Mouse (Mus musculus) thymus, postnatal 25 days (tissue): ENCODE measurements around the gene Arhgap4.
A peak's percentile ranks its signal among the peaks of the same experiment; 100 is the strongest.

Experiments used
- DNase-seq: peaks from one replicate; pipeline ENCODE4 v3.0.0; 2022

Arhgap4 gene

DNA sequence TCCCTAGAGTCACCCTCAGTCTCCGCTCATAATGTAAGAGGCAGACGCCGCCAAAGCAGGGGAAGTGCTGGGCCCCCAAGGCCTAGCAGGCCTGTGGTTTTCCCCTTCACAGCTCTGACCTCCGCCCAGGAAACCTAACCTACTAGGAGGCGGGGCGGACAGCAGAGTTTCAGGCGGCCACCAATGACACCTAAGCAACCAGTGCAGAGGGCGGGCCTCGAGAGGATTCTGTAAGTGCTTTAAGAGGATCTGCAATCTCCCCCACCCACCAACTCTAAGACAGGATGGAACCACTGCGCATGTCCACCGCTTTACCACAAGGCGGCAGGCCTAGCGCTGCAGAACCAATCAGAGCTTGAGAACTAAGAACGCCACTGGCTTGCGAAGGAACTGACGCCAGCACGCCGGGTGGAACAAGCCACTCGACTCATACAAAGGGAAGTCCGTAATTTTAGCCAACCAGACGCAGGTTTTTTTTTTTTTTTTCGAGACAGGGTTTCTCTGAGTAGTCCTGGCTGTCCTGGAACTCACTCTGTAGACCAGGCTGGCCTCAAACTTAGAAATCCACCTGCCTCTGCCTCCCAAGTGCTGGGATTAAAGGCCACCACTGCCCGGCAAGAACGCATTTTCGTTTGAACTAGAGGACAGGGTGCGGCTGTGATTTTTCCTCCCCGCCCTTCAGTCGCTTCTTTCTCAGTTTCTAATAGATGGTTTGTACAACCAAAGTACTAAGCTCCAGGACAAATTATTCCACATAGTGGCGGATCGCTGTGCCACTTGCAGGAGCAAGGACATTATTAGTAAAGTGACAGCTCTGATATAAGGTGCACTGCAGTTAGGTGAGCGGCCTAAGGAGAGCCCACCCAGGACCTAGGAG is 6.6 kb downstream of the Arhgap4 start:
- DNase-seq: peak; percentile 88

DNA sequence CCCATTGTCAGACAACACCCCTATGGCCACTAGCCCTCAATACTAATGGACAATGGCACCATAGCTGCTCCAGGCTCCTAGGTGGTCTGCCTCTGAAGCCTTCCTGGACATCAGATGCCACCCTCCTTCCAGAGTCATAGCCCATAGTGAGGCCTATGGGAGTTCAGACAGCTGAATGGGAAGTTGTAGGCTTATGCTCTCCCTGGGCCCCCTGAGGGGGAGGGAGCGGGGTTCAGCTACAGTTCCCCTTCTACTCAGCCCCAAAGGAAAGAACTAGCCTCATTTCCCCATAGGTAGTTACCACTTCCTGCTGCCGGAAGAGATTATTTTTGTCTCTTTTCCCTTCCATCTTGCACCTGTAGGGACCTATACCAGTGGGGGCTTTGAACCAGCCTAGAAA is 10.1 kb downstream of the Arhgap4 start:
- peak; percentile 78 for DNase-seq

DNA sequence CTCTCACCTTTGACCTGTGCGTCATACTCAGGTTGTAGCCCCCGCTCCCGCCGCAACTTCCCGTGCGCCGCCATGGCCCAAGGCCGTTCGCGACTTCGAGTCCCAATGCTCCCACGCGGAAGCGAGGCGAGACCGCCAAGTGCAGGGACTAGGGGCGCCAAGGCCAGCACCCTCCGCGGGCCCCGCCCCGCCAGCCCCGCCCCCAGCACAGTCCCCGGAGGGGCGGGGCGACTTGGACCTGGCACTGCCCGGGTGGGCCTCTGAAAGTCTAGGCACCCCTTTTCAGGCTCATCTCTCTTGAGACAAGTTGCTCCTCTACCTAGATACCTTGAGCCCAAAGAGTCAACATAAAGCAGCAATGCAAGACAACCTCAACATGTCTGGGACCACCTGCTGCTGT is 10.5 kb downstream of the Arhgap4 start:
- DNase-seq: peak; percentile 84

DNA sequence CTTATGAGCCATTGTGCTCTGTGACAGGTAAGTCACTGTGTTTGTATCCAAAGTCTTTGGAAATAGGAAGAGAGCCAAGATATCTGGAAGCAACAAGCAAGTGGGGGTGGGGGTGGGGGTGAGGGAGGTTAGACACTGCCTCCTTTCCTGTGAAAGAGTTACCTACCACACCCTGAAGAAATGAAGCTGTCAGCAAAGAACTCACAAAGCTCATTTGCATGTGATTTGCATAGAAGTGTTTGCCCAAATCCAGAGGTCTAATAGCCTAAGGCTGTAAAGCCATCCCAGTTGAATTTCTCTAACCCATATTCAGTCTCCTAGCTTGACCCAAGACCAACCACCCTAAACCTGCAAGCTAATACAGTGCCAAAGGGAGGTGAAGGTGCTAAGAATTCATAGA is 11.2 kb downstream of the Arhgap4 start:
- no peak for DNase-seq

DNA sequence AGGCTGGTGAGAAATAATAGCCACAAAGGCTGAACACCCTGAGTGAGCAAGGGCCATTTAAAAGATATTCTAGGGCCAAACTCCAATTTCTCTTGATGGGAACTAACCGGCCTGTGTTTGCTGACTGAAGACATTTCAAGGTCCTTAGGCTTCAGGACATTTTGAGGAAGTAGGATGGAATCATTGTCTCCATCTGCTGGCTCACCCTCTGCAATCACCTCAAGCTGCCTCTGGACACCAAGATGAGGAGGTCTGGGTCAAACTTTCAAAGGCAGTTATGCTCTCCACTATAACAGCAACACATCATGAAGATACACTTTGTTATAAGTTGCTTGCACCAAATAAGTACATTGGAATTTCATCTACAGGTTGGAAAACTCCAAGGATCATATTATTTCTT is 11.6 kb downstream of the Arhgap4 start:
- no peak for DNase-seq

DNA sequence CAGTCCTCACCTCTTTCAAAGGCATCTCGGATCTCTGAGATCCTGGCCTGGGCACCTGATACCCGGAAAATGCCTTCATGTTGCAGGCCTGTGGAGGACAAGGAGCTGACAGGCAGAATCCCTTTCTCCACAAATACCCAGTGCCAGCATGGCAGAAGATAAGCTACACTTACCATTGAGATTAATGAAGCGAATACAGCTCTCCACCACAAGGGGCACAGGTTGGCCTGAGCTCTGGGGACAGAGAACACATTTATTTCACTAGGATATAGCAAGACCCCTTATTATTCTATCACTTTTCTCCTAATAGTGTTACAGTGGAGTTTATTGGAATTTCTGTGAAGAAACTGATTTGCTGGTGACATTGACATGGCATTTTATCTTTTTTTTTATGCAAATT is 23.7 kb downstream of the Arhgap4 start:
- DNase-seq: no peak

DNA sequence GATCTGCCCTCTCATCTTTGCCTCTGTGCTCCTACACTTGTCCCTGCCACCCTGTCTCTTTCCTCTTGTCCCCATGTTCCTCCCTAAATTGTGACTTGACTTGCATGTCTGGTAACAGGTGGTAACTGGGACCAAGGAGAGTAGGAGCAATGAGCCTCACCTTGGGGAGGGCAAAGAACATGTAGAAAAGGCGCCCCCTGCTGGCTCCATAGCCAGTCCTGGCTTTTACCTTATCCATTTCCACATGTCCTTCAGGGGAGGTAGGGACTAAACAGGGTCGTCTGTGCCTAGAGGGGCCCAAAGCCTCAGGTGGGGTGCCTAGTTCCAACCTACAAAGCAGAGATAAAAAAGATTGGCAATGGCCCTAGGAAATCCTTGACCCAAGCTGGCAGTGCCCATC is 26.0 kb downstream of the Arhgap4 start, which contains the start of gene L1cam:
Gene L1cam, minus strand, starts transcription at position 387 of the 400 bp plus-strand sequence.
- DNase-seq: peak; percentile 57

DNA sequence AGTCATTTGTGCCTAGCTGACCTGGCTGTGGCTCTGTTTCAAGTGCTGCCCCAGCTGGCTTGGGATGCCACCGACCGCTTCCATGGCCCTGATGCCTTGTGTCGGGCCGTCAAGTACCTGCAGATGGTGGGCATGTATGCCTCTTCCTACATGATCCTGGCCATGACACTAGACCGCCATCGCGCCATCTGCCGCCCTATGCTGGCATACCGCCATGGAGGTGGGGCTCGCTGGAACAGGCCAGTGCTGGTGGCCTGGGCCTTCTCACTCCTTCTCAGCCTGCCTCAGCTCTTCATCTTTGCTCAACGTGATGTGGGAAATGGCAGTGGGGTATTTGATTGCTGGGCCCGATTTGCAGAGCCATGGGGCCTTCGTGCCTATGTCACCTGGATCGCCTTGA is 28.8 kb downstream of the Arhgap4 start:
- no peak for DNase-seq

DNA sequence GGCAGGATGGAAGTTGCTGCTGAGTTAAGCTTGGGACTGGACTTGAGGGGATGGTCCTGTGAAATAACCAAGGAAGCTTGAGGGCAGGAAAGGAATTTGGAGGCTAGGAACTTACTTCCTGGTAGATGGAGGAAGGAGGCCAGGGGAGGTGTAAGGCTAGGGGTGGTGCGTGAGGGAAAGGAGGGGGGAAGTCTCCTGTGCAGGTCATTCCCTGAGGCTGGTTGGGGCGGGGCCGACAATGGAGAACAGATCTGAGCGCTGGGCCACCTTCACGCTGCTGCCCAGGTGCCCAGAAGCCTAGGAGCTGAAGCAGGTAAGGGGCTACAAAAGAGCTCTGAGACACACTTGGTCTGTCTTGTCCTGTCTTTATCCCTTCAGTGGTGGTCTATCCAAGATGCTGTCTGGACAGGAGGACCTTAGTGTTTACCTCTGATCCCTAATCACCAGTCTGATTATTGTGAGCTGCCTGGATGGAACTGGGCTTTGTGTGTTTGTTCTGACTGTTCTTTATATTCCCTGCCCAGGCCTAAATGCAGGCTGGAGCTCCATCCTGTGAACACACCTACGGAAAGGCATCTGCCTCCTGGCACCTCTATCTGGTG is 30.0 kb downstream of the Arhgap4 start, which contains the start of gene Avpr2:
Gene Avpr2, plus strand, starts transcription at position 552 of the 602 bp plus-strand sequence.
- no peak for DNase-seq

DNA sequence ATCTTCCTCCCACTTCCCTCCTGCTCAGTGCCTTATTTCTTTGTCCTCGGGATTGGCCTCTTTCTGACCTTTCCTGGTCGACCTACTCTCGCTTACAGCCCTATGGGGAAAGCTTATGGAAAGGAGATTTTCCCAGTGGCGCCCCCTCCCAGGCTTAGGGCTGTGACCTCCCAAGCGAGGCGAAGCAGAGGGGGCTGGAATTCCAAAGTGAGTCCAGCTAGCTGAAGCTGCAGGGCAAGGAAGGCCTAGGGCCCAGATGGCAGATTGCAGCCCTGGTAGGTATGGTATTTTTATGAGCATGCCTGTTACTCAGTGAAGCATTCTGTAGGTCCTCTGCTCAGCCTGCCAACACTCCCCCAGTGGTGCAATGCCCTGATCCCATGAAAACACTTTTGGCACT is 40.2 kb downstream of the Arhgap4 start:
- DNase-seq: no peak

DNA sequence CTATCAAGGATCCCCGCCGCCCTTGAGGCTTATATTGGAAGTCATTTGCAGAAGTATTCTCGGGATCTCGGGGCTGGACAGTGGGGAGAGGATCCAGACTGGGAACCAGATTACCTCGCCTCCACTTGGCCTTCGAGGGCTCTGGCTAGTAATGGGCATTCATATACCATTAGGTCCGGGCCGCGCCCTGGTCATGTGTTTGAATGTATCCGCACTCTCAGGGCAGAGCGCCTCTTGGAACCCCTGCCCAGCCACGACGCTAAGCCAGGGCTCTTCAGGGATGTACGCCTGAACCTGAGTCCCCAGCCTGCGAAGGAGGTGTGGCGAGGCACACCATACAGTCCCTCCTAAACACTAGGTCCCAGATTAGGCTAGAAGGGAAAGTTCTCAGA is 40.6 kb downstream of the Arhgap4 start:
- DNase-seq: no peak

DNA sequence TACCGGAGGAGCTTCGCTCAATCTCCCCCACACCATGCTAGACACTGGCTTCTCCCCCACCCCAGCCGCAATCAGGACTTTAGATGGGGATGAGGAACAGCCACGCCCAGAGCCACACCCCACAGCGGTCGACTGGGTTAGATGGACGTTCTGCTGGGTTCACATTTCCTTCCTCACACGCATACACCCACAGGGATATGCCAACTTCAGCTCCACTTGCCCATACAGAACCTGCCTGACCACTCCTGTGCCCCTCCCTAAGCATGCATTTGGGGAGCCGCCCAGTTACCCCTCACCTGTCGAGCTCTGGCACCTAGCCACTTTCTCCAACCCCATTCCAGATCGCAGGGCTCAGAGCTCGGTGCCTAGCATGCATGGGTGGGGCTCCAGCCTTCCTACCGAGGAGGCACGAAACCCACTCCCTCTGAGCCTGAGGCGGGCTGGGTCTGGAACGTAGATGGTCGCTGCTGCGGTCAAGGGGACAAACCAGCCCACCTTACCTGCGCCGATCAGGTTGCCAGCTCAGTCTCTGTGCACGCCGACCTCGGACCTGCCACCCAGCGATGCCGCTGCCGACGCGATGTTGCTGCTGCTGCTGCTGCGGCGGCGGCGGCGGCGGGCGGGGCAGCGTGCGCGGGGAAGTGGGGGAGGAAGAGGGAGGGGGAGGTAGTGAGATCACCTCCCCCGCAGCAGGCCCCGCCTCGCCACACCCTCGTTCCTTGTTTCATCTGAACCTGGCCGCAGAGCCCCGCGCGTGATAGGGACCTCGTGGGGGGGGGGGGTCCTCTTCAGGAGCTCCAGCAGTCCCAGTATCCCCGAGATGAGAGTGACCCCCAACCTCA is 41.3 kb downstream of the Arhgap4 start:
- DNase-seq: peak; percentile 57

DNA sequence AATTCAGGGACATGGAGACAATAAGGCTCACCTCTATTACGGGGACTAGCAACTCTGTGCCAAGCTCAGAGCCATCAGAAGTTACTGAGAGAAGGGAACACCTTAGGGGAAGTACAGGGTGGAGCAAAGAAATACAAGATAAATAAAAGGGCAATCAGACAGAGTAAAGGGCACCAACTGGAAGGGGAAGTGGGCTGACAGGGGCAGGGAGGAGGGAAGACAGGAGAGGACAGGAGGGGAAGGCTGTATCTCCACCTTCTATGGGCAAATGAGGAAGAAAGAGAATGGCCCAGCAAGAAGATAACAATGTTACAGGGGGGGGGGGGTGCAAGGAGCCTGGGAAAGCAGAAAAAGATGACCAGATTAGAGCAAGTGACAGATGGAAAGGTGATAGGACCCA is 44.7 kb downstream of the Arhgap4 start:
- DNase-seq: no peak

DNA sequence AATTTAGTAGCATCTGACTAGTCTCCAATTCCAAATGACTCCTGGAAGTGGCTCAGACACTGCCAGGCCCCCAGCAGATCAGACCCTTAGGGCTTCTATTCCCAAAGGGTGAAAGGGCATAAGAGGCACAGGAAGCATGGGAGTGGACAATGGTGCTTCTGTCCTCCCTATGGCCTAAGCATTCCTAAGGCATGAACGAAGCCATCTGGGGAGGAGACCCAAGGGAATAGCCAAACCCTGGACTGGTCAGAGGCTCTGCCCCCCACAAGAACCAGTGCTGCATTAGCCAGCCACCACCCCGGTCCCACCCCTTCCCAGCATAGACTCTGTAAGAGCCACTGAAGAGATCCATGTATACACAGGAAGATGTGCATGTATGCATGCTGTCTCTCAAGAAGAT is 45.8 kb downstream of the Arhgap4 start:
- DNase-seq: no peak

DNA sequence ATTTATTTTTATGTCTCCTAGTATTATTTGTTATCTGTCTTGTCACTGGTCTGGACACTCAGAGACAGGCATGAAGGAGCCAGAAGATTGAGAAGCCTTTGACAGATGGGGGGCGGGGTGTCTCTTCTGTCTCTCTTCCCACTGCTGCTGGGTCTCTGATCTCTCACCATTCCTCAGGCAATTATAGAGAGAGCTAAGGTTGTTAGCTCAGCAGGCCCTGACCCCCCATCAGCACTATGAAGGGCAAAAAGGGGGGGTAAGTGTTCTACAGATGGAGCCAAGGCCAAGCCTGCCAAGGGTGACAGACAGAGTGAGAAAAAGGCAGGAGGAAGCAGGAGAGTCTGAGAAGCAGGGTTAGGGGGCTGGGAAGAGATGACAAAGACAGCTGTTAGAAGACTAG is 49.7 kb downstream of the Arhgap4 start:
- no peak for DNase-seq

DNA sequence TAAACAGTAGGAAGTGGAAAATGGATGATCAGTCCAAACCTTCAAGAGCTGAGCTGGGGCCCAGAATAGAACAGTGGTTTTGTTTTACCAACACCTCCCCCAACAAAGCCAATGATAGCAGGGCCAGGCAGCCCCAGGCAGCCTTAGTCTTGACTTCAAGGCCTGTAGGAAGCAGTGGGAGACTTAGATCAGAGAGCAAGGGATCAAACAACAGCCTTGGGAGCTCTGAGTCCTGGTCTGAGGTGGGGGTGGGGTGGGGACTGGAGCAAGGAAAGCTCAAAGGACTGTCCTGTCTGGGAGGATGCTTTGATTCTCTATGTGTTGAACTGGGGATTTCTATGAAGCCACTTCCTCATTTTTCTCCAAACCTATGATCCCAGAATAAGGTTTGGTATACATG is 50.2 kb downstream of the Arhgap4 start:
- no peak for DNase-seq

DNA sequence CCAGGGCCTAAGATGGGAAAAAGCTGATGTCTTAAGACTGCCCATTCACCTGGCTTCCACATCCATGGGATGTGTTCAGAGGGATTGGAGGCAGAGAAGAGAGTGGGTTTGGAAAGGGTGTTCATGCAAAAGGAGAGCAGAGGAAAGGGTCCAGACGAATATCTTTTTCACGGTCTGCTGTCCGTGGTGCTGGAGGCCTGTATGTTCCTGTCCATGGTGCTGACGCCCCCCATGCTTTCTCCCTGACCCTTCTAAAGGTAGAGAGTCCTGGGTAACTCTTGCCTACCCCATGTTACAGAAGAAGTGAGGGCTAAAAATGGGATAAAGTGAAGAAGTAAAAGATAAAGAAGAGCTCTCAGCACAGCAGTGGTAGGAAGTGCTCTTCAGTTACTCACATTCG is 52.3 kb downstream of the Arhgap4 start:
- peak; percentile 46 for DNase-seq

DNA sequence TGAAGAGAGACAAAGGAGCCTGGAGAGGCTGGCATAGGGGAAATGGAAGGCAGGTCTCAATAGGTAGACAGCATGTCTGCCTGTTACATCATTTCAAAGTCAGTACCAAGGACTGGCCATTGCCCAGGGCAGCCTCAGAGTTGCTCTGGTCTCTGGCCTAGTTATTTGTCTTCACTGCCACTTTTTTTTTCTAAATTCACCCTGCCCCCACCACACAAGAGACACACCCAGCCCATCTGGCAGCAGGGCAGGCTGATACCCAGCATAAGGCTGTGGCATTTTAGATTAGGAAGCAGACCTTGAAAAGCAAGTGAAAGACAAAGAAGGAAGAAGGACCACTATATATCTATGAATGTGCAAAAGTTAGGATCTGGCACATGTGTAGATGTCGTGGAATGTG is 53.8 kb downstream of the Arhgap4 start:
- no peak for DNase-seq

DNA sequence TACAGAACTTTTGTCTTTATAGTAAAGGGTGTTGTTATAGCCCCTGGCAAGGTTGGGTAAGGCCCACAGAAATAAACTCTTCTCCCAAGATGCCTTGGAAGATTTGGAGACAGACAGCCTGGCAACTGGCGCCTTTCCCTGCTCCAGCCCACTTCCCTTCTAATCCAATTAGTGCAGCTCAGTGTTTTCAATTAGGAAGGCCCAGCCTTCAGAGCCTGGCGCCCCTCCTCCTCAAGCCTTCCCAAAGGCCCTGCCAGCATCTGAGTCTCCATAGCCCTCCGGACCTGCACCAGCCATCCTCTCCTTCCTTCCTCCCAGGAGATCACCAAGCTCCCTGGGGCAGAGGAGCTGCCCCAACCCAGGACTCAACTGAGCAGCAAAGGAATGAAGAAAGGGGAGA is 54.4 kb downstream of the Arhgap4 start:
- no peak for DNase-seq

DNA sequence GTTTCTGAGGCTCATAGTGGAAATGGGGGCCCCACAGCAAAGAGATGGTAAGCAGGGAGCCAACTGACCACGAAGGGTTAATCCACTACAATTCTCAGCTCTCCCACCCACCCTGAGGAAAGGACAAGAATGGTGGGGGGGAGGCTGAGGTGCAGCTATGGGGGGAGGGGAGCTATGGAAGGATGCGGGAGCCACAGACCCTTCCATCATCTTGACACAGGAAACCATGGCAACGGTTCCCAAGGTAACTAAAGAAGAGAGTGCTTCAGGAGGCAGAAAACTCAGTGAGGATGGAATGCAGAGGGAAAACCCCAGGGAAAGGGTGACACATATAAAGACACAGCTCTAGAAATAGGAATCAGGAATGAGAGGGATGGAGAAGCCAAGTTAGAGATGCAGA is 57.0 kb downstream of the Arhgap4 start:
- no peak for DNase-seq

DNA sequence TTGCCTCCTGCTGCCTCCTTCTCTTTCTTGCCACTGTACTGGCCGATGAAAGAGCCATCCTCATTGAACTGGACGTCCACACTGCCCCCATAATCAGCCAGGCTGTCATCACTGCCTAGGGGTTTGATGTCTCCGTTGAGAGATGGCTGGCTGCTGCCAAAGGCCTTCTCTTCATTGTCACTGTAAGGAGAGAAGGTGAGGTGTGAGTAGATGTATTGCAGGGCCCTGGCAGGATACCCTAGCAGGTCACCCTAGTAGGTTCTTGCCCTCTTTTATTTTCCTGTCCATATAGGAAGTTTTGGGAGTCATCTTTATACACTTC is 66.6 kb downstream of the Arhgap4 start:
- DNase-seq: no peak

DNA sequence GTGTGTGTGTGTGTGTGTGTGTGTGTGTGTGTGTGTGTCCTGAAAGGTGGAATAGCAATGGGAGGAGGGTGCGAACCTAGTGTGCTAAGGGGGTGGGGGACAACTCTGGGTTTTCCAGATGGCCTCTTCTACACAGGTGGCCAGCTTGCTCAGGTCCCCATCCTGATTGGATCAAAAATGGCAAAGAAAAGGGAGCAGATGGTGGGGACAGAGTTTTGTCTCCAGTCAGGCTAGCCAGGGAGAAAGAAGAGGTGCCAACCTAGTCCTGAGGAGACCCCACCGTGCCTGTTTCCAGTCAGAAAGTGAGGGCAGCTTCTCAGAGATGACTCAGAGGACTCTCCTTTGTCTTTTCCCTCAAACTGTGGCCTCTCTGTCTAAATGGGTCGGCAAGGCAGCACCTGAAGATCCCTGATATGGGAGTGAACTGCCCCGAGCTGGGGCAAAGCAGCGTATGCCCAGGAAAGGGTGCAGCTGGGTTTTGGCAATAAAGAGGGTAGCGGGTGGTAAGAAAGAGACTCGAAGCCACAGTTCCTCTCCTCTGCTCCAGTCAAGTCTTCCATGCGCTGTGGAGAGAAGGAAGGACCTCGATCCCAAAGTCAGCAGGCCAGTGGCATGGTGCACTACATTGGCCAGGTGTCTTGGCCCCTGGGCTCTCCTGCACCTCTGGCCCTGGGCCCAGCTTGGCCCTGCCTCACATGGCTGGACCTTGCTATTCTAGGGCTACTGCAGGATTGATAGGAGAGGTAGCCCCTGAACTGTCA is 67.2 kb downstream of the Arhgap4 start:
- no peak for DNase-seq
